In the genomic region with DNA sequence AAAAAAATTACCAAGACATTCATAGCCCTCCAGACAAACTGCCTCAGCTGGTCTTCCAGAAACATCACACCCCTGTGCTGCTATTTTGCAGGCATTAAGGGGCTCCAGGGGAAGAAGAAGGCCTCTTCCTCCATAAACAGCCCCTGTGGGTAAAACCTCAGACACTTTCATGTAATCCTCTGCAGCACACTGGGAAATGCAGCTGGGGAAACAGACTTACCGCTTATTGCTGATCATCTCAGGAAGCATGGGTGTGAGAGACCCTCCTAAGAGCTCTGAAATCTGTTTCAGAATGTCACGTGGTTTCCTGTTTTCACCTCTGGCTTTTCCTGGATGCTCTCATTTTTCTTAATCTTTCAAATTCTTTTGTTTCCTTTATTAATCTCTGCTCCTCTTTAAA, we compare ENCODE assay signal across 20 mouse cellular contexts.
DNase-seq lines count a peak whose midpoint lies in the region; ATAC-seq and TF ChIP-seq lines count a peak whose summit lies in the region.
"Had no signal": no experiment of that assay in that cellular context is flagged by ENCODE, and none has a peak within 500 bp of the region (broad histone marks: within the 10 kb centered on the region; RNA-seq: fewer than 3 reads in every experiment).

No protein-coding gene starts in this region.

- no peaks in the 10 kb centered on the region for H3K36me3 ChIP-seq in heart, embryonic 12.5 days
- no peaks in the 10 kb centered on the region for H3K36me3 ChIP-seq in heart, embryonic 11.5 days (ENCODE audit: control insufficient read depth, insufficient read depth, low read length)
- H3K36me3 ChIP-seq in liver, adult 2 months (ENCODE audit: control insufficient read depth, insufficient read depth, low read length): no peaks in the 10 kb centered on the region
- H3K36me3 ChIP-seq in liver, embryonic 11.5 days (ENCODE audit: control insufficient read depth, insufficient read depth, low read length): no peaks in the 10 kb centered on the region
- 0 out of 2 replicates have a peak, but pooled peaks cover 4% of the 10 kb centered on the region for H3K36me3 ChIP-seq in neural tube, embryonic 13.5 days
- H3K36me3 ChIP-seq: embryonic facial prominence, embryonic 12.5 days; limb, embryonic 13.5 days had no signal

- H3K27ac ChIP-seq in heart, embryonic 12.5 days (ENCODE audit: poor library complexity, severe bottlenecking): no peak overlapping the region
- H3K27ac ChIP-seq in heart, embryonic 11.5 days (ENCODE audit: low read depth, low read length): no peak overlapping the region
- no peak overlapping the region; the same call in 1 of the 2 replicates for H3K27ac ChIP-seq in liver, adult 2 months (replicated peaks; ENCODE audit: insufficient read depth, low read depth, low read length)
- H3K27ac ChIP-seq in liver, embryonic 11.5 days (ENCODE audit: low read depth, low read length): no peak overlapping the region
- H3K27ac ChIP-seq in neural tube, embryonic 13.5 days (replicated peaks): peak overlapping the region; percentile 38
- H3K27ac ChIP-seq: embryonic facial prominence, embryonic 12.5 days; limb, embryonic 13.5 days had no signal

- no peaks in the 10 kb centered on the region for H3K4me1 ChIP-seq in heart, embryonic 12.5 days (replicated peaks)
- H3K4me1 ChIP-seq in heart, embryonic 11.5 days (ENCODE audit: control insufficient read depth, insufficient read depth, low read length): no peaks in the 10 kb centered on the region; the same call in 1 of the 2 replicates
- no peaks in the 10 kb centered on the region; the same call in 1 of the 2 replicates for H3K4me1 ChIP-seq in liver, adult 2 months (ENCODE audit: control insufficient read depth, insufficient read depth, low read length)
- no peaks in the 10 kb centered on the region for H3K4me1 ChIP-seq in liver, embryonic 11.5 days (replicated peaks; ENCODE audit: control insufficient read depth, insufficient read depth, low read length)
- H3K4me1 ChIP-seq in neural tube, embryonic 13.5 days (replicated peaks): no peaks in the 10 kb centered on the region
- H3K4me1 ChIP-seq: embryonic facial prominence, embryonic 12.5 days had no signal

- H3K9me3 ChIP-seq in heart, embryonic 12.5 days (replicated peaks): no peaks in the 10 kb centered on the region
- no peaks in the 10 kb centered on the region for H3K9me3 ChIP-seq in heart, embryonic 11.5 days (replicated peaks; ENCODE audit: control insufficient read depth, low read length)
- H3K9me3 ChIP-seq in liver, embryonic 11.5 days (ENCODE audit: control insufficient read depth, low read length): no peaks in the 10 kb centered on the region
- no peaks in the 10 kb centered on the region for H3K9me3 ChIP-seq in neural tube, embryonic 13.5 days
- H3K9me3 ChIP-seq: embryonic facial prominence, embryonic 12.5 days; limb, embryonic 13.5 days had no signal

- WGBS in heart, embryonic 12.5 days: 41% methylated on average over 2 of the region's 2 CpGs
- WGBS in heart, embryonic 11.5 days (ENCODE audit: insufficient replicate concordance): 39% methylated on average over 2 of the region's 2 CpGs
- WGBS in liver, adult 2 months: 65% methylated on average over 2 of the region's 2 CpGs
- 23% methylated on average over 2 of the region's 2 CpGs for WGBS in liver, embryonic 11.5 days
- WGBS in neural tube, embryonic 13.5 days: 52% methylated on average over 2 of the region's 2 CpGs

- ATAC-seq in heart, embryonic 12.5 days (ENCODE audit: insufficient number of reproducible peaks, low FRiP score): peak; percentile 53; the same call in 1 of the 2 replicates
- ATAC-seq in heart, embryonic 11.5 days (replicated peaks; ENCODE audit: insufficient number of reproducible peaks, low FRiP score, low TSS enrichment): no peak
- no peak for ATAC-seq in liver, embryonic 11.5 days (replicated peaks; ENCODE audit: low FRiP score)
- ATAC-seq in neural tube, embryonic 13.5 days (ENCODE audit: low read depth): no peak
- no peak for ATAC-seq in frontal cortex, adult (ENCODE audit: low TSS enrichment)
- ATAC-seq in cerebellum, adult (ENCODE audit: insufficient number of reproducible peaks, low FRiP score, low TSS enrichment): no peak
- ATAC-seq: forebrain, embryonic 16.5 days; lung, postnatal 0 days had no signal

- no peak overlapping the region for H3K9ac ChIP-seq in heart, embryonic 12.5 days
- no peak overlapping the region for H3K9ac ChIP-seq in heart, embryonic 11.5 days (ENCODE audit: low read depth, low read length)
- H3K9ac ChIP-seq in liver, adult 2 months (ENCODE audit: low read depth, low read length): no peak overlapping the region
- no peak overlapping the region for H3K9ac ChIP-seq in liver, embryonic 11.5 days (ENCODE audit: low read depth, low read length)
- H3K9ac ChIP-seq in neural tube, embryonic 13.5 days: no peak overlapping the region
- H3K9ac ChIP-seq: embryonic facial prominence, embryonic 12.5 days; limb, embryonic 13.5 days had no signal

- no peak for TF ChIP-seq CTCF in liver, adult 2 months (IDR thresholded peaks at IDR 0.05; ENCODE audit: low read depth, low read length)

- no peaks in the 10 kb centered on the region for H3K79me2 ChIP-seq in liver, adult 2 months (ENCODE audit: control insufficient read depth, insufficient read depth, low read length)

- no peak overlapping the region for H3K4me2 ChIP-seq in heart, embryonic 12.5 days
- H3K4me2 ChIP-seq in heart, embryonic 11.5 days: no peak overlapping the region
- no peak overlapping the region for H3K4me2 ChIP-seq in liver, embryonic 11.5 days
- no peak overlapping the region for H3K4me2 ChIP-seq in neural tube, embryonic 13.5 days
- H3K4me2 ChIP-seq: embryonic facial prominence, embryonic 12.5 days; limb, embryonic 13.5 days had no signal

- TF ChIP-seq POLR2A in liver, adult 2 months (IDR thresholded peaks at IDR 0.05; ENCODE audit: extremely low read depth, insufficient read depth, low read length): no peak

- no peak overlapping the region for H3K4me3 ChIP-seq in heart, embryonic 12.5 days
- no peak overlapping the region for H3K4me3 ChIP-seq in heart, embryonic 11.5 days (ENCODE audit: low read depth, low read length)
- no peak overlapping the region for H3K4me3 ChIP-seq in liver, adult 2 months (ENCODE audit: insufficient read depth, low read depth, low read length)
- no peak overlapping the region for H3K4me3 ChIP-seq in liver, embryonic 11.5 days (ENCODE audit: low read depth, low read length)
- H3K4me3 ChIP-seq in neural tube, embryonic 13.5 days: no peak overlapping the region
- H3K4me3 ChIP-seq: embryonic facial prominence, embryonic 12.5 days; limb, embryonic 13.5 days had no signal

- DNase-seq in liver, adult 2 months (ENCODE audit: extremely low read depth, low read depth, low spot score): peak; percentile 4
- DNase-seq in liver, embryonic 11.5 days (ENCODE audit: low spot score): no peak
- no peak for DNase-seq in neural tube, embryonic 10.5 days (ENCODE audit: extremely low spot score, low spot score)
- DNase-seq: adrenal gland, postnatal 10 days; B cell, adult 2 months; cerebellum, adult 18-20 months; kidney, adult 8-10 months; kidney, postnatal 36 days; layer of hippocampus, adult 9-11 months; retina, postnatal 1 day; right cerebral cortex, postnatal 4 days had no signal

- H3K27me3 ChIP-seq in heart, embryonic 12.5 days (replicated peaks): no peaks in the 10 kb centered on the region
- no peaks in the 10 kb centered on the region for H3K27me3 ChIP-seq in heart, embryonic 11.5 days (ENCODE audit: control insufficient read depth, insufficient read depth, low read length)
- H3K27me3 ChIP-seq in liver, adult 2 months (ENCODE audit: control insufficient read depth, insufficient read depth, low read length): no peaks in the 10 kb centered on the region
- H3K27me3 ChIP-seq in liver, embryonic 11.5 days (replicated peaks; ENCODE audit: control insufficient read depth, insufficient read depth, low read length): no peaks in the 10 kb centered on the region
- H3K27me3 ChIP-seq in neural tube, embryonic 13.5 days: no peaks in the 10 kb centered on the region
- H3K27me3 ChIP-seq: embryonic facial prominence, embryonic 12.5 days; limb, embryonic 13.5 days had no signal
